Mouse (Mus musculus) ES-Bruce4 (cell line): Measurements from ENCODE around the gene Taok3.

Experiments used
- CTCF ChIP-seq: IDR thresholded peaks from one replicate; pipeline ENCODE4 v1.8.1; 2011; ENCODE audit warnings: low read depth, low read length
- EP300 ChIP-seq: IDR thresholded peaks from 2 replicates; pipeline ENCODE4 v1.6.1; 2011; ENCODE audit warnings: low read depth, low read length; ENCODE audit not compliant: insufficient read depth
- POLR2A ChIP-seq: IDR thresholded peaks from one replicate; pipeline ENCODE4 v1.8.1; 2011; ENCODE audit warnings: low read length; ENCODE audit not compliant: insufficient read depth

- TF ChIP-seq CTCF = no peak
- TF ChIP-seq POLR2A = no peak
- no peak for TF ChIP-seq EP300
These were observed 194.0 kb downstream of the Taok3 start for GRCm38 (mm10) chr5:117313909-117314308.
